Mouse (Mus musculus): ENCODE results near the gene Prss22.
A peak's percentile ranks its signal among the peaks of the same experiment; 100 is the strongest.

Gene Prss22

GRCm38 (mm10) chr17:23998383-23998782 is 483 bp upstream of the Prss22 start:
- peak; percentile 72 for DNase-seq (ENCODE audit: extremely low read depth, insufficient read length, low spot score)

GRCm38 (mm10) chr17:23995421-23995820 is 2.5 kb downstream of the Prss22 start:
- no peak for DNase-seq (ENCODE audit: extremely low read depth, insufficient read length, low spot score)

- DNase-seq (ENCODE audit: extremely low read depth, insufficient read length, low spot score): no peak
These were observed 3.2 kb downstream of the Prss22 start for GRCm38 (mm10) chr17:23994667-23995066.

- peak; percentile 54 for DNase-seq (ENCODE audit: extremely low read depth, insufficient read length, low spot score)
These were observed 4.1 kb downstream of the Prss22 start for GRCm38 (mm10) chr17:23993559-23994428.

- DNase-seq (ENCODE audit: extremely low read depth, insufficient read length, low spot score): no peak
These were observed 4.9 kb downstream of the Prss22 start for GRCm38 (mm10) chr17:23992789-23993553.

GRCm38 (mm10) chr17:23989802-23990201 is 8.1 kb downstream of the Prss22 start:
- DNase-seq (ENCODE audit: extremely low read depth, insufficient read length, low spot score): no peak

GRCm38 (mm10) chr17:23984989-23985388 is 12.9 kb downstream of the Prss22 start:
- no peak for DNase-seq (ENCODE audit: extremely low read depth, insufficient read length, low spot score)

- DNase-seq (ENCODE audit: extremely low read depth, insufficient read length, low spot score): no peak
These were observed 15.0 kb downstream of the Prss22 start for GRCm38 (mm10) chr17:23982912-23983311.

GRCm38 (mm10) chr17:23980297-23980909 is 17.5 kb downstream of the Prss22 start, which contains the start of gene Prss30:
TSS of gene Prss30 (minus strand) at chr17:23980566.
- DNase-seq (ENCODE audit: extremely low read depth, insufficient read length, low spot score): no peak

- DNase-seq (ENCODE audit: extremely low read depth, insufficient read length, low spot score): no peak
These were observed 18.4 kb downstream of the Prss22 start for GRCm38 (mm10) chr17:23979471-23979870.

GRCm38 (mm10) chr17:23976665-23977064 is 21.2 kb downstream of the Prss22 start:
- DNase-seq (ENCODE audit: extremely low read depth, insufficient read length, low spot score): no peak

- DNase-seq (ENCODE audit: extremely low read depth, insufficient read length, low spot score): peak; percentile 51
These were observed 26.6 kb downstream of the Prss22 start for GRCm38 (mm10) chr17:23971315-23971714.

- peak; percentile 49 for DNase-seq (ENCODE audit: extremely low read depth, insufficient read length, low spot score)
These were observed 28.7 kb downstream of the Prss22 start for GRCm38 (mm10) chr17:23969231-23969630.

GRCm38 (mm10) chr17:23968780-23969179 is 29.1 kb downstream of the Prss22 start:
- no peak for DNase-seq (ENCODE audit: extremely low read depth, insufficient read length, low spot score)

- DNase-seq (ENCODE audit: extremely low read depth, insufficient read length, low spot score): no peak
These were observed 31.1 kb downstream of the Prss22 start for GRCm38 (mm10) chr17:23966658-23967401.

GRCm38 (mm10) chr17:23965805-23966425 is 32.0 kb downstream of the Prss22 start:
- no peak for DNase-seq (ENCODE audit: extremely low read depth, insufficient read length, low spot score)

GRCm38 (mm10) chr17:23961573-23962122 is 36.3 kb downstream of the Prss22 start:
- no peak for DNase-seq (ENCODE audit: extremely low read depth, insufficient read length, low spot score)

GRCm38 (mm10) chr17:23960084-23960738 is 37.7 kb downstream of the Prss22 start:
- peak; percentile 39 for DNase-seq (ENCODE audit: extremely low read depth, insufficient read length, low spot score)

GRCm38 (mm10) chr17:23955174-23955573 is 42.7 kb downstream of the Prss22 start, which contains the start of gene Sbpl:
TSS of gene Sbpl (minus strand) at chr17:23955274.
- no peak for DNase-seq (ENCODE audit: extremely low read depth, insufficient read length, low spot score)
